In genomic region chr11:24076127-24076650, GRCm38 (mm10) we compare ENCODE assay signal across 8 mouse cellular contexts. TPM values are rescaled to one million over a fixed set of nuclear protein-coding genes. Genes with fewer than 3 reads are reported as not detected.
DNase-seq lines count a peak whose midpoint lies in the region; ATAC-seq lines count a peak whose summit lies in the region.

No protein-coding gene starts in this region.

- H3K36me3 ChIP-seq in forebrain, embryonic 11.5 days (ENCODE audit: control insufficient read depth, insufficient read depth, low read length): no peaks in the 10 kb centered on the region

- H3K27me3 ChIP-seq in forebrain, embryonic 11.5 days (ENCODE audit: control insufficient read depth, insufficient read depth, low read length): no peaks in the 10 kb centered on the region

- peak; percentile 58 for DNase-seq in CD4-positive helper T cell, adult 2 months (ENCODE audit: low read depth, low spot score)
- peak; percentile 28 for DNase-seq in adrenal gland, adult 8-10 months
- peak; percentile 90 for DNase-seq in forebrain, embryonic 11.5 days (ENCODE audit: low spot score)
- peak; percentile 67 for DNase-seq in heart, postnatal 4 days
- peak; percentile 63 to 68 for DNase-seq in layer of hippocampus, postnatal 25 days (ENCODE audit: extremely low spot score in 1 of 2, low spot score in 1 of 2)
- peak; percentile 49 for DNase-seq in lung, postnatal 14 days
- DNase-seq in ovary, postnatal 10 days (ENCODE audit: low spot score): peak; percentile 26
- peak; percentile 64 to 75 for DNase-seq in thymus, postnatal 10 days (ENCODE audit: low spot score in 2 of 2)

- H3K4me1 ChIP-seq in forebrain, embryonic 11.5 days (replicated peaks; ENCODE audit: control insufficient read depth, insufficient read depth, low read length): peaks cover 2% of the 10 kb centered on the region; the same call in 1 of the 2 replicates

- H3K9me3 ChIP-seq in forebrain, embryonic 11.5 days (ENCODE audit: control insufficient read depth, low read length): no peaks in the 10 kb centered on the region

- peak overlapping the region; percentile 98 for H3K4me2 ChIP-seq in forebrain, embryonic 11.5 days (ENCODE audit: low read depth, low read length, severe bottlenecking)

- H3K4me3 ChIP-seq in forebrain, embryonic 11.5 days (ENCODE audit: low read depth, low read length): peak overlapping the region; percentile 85

- ATAC-seq in forebrain, embryonic 11.5 days (replicated peaks; ENCODE audit: low FRiP score): peak; percentile 10; the same call in 1 of the 2 replicates

- peak overlapping the region; percentile 98 for H3K9ac ChIP-seq in forebrain, embryonic 11.5 days (ENCODE audit: low read length)

- WGBS in forebrain, embryonic 11.5 days: 0% methylated on average over 32 of the region's 32 CpGs

- H3K27ac ChIP-seq in forebrain, embryonic 11.5 days (ENCODE audit: low read depth, low read length): peak overlapping the region; percentile 97

RNA-seq across cellular contexts. Expression of gene A830031A19Rik, which starts 1.3 kb away (rescaled TPM):
- total RNA-seq in adrenal gland, adult 8-10 months (2022): not detected
- not detected in 2 replicates for polyA plus RNA-seq in forebrain, embryonic 11.5 days (2014; fragmentation: Nextera tagmentation; extraction: Ambion mirVana)
- not detected for total RNA-seq in heart, postnatal 4 days (2021)
- 1 to 10 TPM in 1 of 2 experiments, under 1 TPM in 1; 0.37 to 1.7 TPM for total RNA-seq in layer of hippocampus, postnatal 25 days (2021)

RNA-seq across cellular contexts. Expression of gene Bcl11a, which starts 1.7 kb away (rescaled TPM):
- total RNA-seq in adrenal gland, adult 8-10 months (2022): 1 to 10 TPM; 4.3 to 8.6 (median 5.7) TPM
- 97.0 and 101 TPM in 2 replicates for polyA plus RNA-seq in forebrain, embryonic 11.5 days (2014; fragmentation: Nextera tagmentation; extraction: Ambion mirVana)
- total RNA-seq in heart, postnatal 4 days (2021): 10 to 100 TPM in 1 of 2 experiments, 1 to 10 TPM in 1; 8.4 to 10.3 TPM
- total RNA-seq in layer of hippocampus, postnatal 25 days (2021): 100 to 1,000 TPM; 105 to 134 TPM

Comparison
In these comparisons a context has a peak if more than half of its experiments do, and no peak if none do; other contexts are left out.
1. Peak in every context shown above with its lines: DNase-seq, ATAC-seq, H3K4me3 ChIP-seq and H3K27ac ChIP-seq.
2. DNase-seq: peak in every context shown above with its lines; median percentile 90 in forebrain, embryonic 11.5 days; 70 in thymus, postnatal 10 days; 67 in heart, postnatal 4 days; 66 in layer of hippocampus, postnatal 25 days; 58 in CD4-positive helper T cell, adult 2 months; 49 in lung, postnatal 14 days; 28 in adrenal gland, adult 8-10 months; 26 in ovary, postnatal 10 days.
3. RNA of gene Bcl11a, which starts 1.7 kb away (total RNA-seq): 105 to 134 TPM in layer of hippocampus, postnatal 25 days; 8.4 to 10.3 TPM in heart, postnatal 4 days and 4.3 to 8.6 TPM in adrenal gland, adult 8-10 months; every median in the first group is over 4 times any median in the second.